Mouse (Mus musculus): ENCODE results near the gene Trim2. TPM values are rescaled to one million over a fixed set of nuclear protein-coding genes. Genes with fewer than 3 reads are reported as not detected.
A peak's percentile ranks its signal among the peaks of the same experiment; 100 is the strongest.

Gene Trim2
- polyA plus RNA-seq, 1 experiment from 2014 or later: 25.5 TPM

DNA sequence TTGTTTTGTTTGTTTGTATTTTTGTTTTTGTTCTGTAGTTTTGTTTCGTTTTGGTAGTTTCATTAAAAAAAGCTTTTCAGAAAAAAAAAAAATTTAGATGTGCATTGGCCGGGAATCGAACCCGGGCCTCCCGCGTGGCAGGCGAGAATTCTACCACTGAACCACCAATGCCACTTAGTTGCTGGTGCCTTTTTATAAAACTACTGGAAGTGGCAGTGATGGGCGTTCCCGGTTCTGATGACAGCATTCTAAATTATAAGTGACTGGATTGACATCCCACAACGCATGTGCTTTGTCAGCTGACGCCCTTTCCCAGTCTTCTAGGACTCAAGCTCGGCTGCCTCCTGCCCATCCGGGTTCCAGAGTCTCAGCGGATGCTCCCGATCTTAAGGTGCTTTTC is 77.8 kb downstream of the Trim2 start:
- H3K4me3 ChIP-seq: peak overlapping the region; percentile 51
- WGBS: 6% methylated on average over 15 of the region's 15 CpGs
- ATAC-seq (ENCODE audit: insufficient number of reproducible peaks, insufficient read depth, low FRiP score, low TSS enrichment, low read depth): no peak
- 0 out of 2 replicates have a peak, but pooled peaks cover 3% of the 10 kb centered on the region for H3K9me3 ChIP-seq
- peaks cover 12% of the 10 kb centered on the region for H3K4me1 ChIP-seq
- 0 out of 2 replicates have a peak overlapping the region, but pooled peaks have one; percentile 32 for H3K9ac ChIP-seq
- no peaks in the 10 kb centered on the region for H3K36me3 ChIP-seq
- H3K27me3 ChIP-seq: no peaks in the 10 kb centered on the region
- H3K27ac ChIP-seq: no peak overlapping the region
- peak overlapping the region; percentile 83 for H3K4me2 ChIP-seq

GRCm38 (mm10) chr3:84228203-84228870 is 78.3 kb downstream of the Trim2 start:
- Histone ChIP-seq H3K4me3 (peak overlapping the region; percentile 51), H3K4me2 (peak overlapping the region; percentile 83), H3K36me3 (no peaks in the 10 kb centered on the region), H3K4me1 (peaks cover 12% of the 10 kb centered on the region), H3K27ac (peak overlapping the region; percentile 81), H3K27me3 (no peaks in the 10 kb centered on the region), H3K9ac (peak overlapping the region; percentile 68), H3K9me3 (no peaks in the 10 kb centered on the region)
- peak; percentile 66; the same call in 1 of the 2 replicates for ATAC-seq (ENCODE audit: insufficient number of reproducible peaks, insufficient read depth, low FRiP score, low TSS enrichment, low read depth)
- under 1% methylated on average over 18 of the region's 18 CpGs for WGBS

DNA sequence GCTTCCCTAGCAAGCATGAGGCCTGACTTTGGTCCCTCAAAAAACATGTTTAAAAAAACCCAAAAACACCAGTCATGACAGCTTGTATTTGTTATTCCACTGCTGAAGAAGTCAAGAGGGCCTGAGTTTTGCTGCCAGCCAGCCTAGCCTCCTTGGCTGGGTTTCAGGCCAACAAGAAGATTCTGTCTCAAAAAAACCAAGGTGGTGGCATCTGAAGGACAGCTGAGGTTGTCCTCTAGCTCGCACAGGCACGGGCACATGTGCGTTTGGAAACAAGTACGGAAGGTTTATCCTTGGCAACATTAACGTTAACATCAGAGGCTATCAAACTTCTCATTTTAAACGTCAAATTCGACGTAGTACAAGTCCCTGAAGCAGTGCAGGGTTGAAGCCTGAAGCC is 79.0 kb downstream of the Trim2 start:
- Histone ChIP-seq H3K27me3 (no peaks in the 10 kb centered on the region), H3K36me3 (no peaks in the 10 kb centered on the region), H3K4me3 (no peak overlapping the region), H3K4me2 (0 out of 2 replicates have a peak overlapping the region, but pooled peaks have one; percentile 30), H3K9me3 (no peaks in the 10 kb centered on the region), H3K9ac (no peak overlapping the region), H3K4me1 (peaks cover 12% of the 10 kb centered on the region), H3K27ac (no peak overlapping the region)
- WGBS: 32% methylated on average over 8 of the region's 8 CpGs
- ATAC-seq (ENCODE audit: insufficient number of reproducible peaks, insufficient read depth, low FRiP score, low TSS enrichment, low read depth): no peak

DNA sequence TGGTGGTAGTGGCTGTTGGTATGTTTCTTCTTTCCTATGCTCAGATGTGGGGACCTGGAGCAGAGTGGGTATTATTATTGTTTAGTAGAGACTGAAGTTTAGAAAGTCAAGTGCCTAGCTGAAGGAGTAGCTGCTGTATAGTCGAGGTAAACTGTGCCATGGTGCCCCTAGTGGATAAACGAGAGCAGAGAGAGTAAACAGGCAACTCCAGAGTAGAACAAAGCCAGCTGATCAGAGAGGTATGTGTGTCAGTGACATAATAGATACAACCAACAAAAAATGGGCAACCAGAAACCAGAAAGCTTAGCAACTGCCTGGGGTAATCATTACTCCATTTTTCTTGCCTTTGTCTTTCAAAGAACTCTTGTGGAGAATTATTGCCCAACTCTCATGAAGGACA is 81.7 kb downstream of the Trim2 start:
- H3K27me3 ChIP-seq: no peaks in the 10 kb centered on the region
- H3K27ac ChIP-seq: no peak overlapping the region
- H3K36me3 ChIP-seq: no peaks in the 10 kb centered on the region
- H3K9ac ChIP-seq: no peak overlapping the region
- no peak overlapping the region for H3K4me3 ChIP-seq
- no peak overlapping the region for H3K4me2 ChIP-seq
- 14% methylated on average over 2 of the region's 2 CpGs for WGBS
- no peaks in the 10 kb centered on the region for H3K9me3 ChIP-seq
- H3K4me1 ChIP-seq: peaks cover 25% of the 10 kb centered on the region
- no peak for ATAC-seq (ENCODE audit: insufficient number of reproducible peaks, insufficient read depth, low FRiP score, low TSS enrichment, low read depth)

GRCm38 (mm10) chr3:84220748-84221147 is 85.9 kb downstream of the Trim2 start:
- Histone ChIP-seq H3K9ac (peak overlapping the region; percentile 73), H3K4me2 (peak overlapping the region; percentile 82), H3K4me1 (peaks cover 52% of the 10 kb centered on the region), H3K36me3 (no peaks in the 10 kb centered on the region), H3K4me3 (peak overlapping the region; percentile 52), H3K9me3 (no peaks in the 10 kb centered on the region), H3K27ac (peak overlapping the region; percentile 60), H3K27me3 (no peaks in the 10 kb centered on the region)
- ATAC-seq (ENCODE audit: insufficient number of reproducible peaks, insufficient read depth, low FRiP score, low TSS enrichment, low read depth): no peak
- 1% methylated on average over 11 of the region's 11 CpGs for WGBS

GRCm38 (mm10) chr3:84220326-84220725 is 86.4 kb downstream of the Trim2 start:
- Histone ChIP-seq H3K4me3 (peak overlapping the region; percentile 52), H3K9ac (peak overlapping the region; percentile 73), H3K27ac (peak overlapping the region; percentile 60), H3K9me3 (no peaks in the 10 kb centered on the region), H3K4me2 (peak overlapping the region; percentile 82), H3K36me3 (no peaks in the 10 kb centered on the region), H3K4me1 (peaks cover 56% of the 10 kb centered on the region), H3K27me3 (no peaks in the 10 kb centered on the region)
- no peak for ATAC-seq (ENCODE audit: insufficient number of reproducible peaks, insufficient read depth, low FRiP score, low TSS enrichment, low read depth)
- 1% methylated on average over 9 of the region's 9 CpGs for WGBS

- ATAC-seq (ENCODE audit: insufficient number of reproducible peaks, insufficient read depth, low FRiP score, low TSS enrichment, low read depth): no peak
- Histone ChIP-seq H3K27ac (no peak overlapping the region; the same call in 1 of the 2 replicates), H3K4me1 (peaks cover 61% of the 10 kb centered on the region), H3K27me3 (no peaks in the 10 kb centered on the region), H3K4me3 (peak overlapping the region; percentile 52), H3K9ac (peak overlapping the region; percentile 73), H3K4me2 (peak overlapping the region; percentile 82), H3K36me3 (no peaks in the 10 kb centered on the region), H3K9me3 (no peaks in the 10 kb centered on the region)
- 2% methylated on average over 9 of the region's 9 CpGs for WGBS
These were observed 86.9 kb downstream of the Trim2 start for GRCm38 (mm10) chr3:84219720-84220273.

- no peak overlapping the region for H3K9ac ChIP-seq
- H3K4me1 ChIP-seq: peaks cover 67% of the 10 kb centered on the region
- 21% methylated on average over 2 of the region's 2 CpGs for WGBS
- ATAC-seq (ENCODE audit: insufficient number of reproducible peaks, insufficient read depth, low FRiP score, low TSS enrichment, low read depth): no peak
- no peaks in the 10 kb centered on the region for H3K36me3 ChIP-seq
- no peak overlapping the region; the same call in 1 of the 2 replicates for H3K27ac ChIP-seq
- H3K9me3 ChIP-seq: no peaks in the 10 kb centered on the region
- H3K4me3 ChIP-seq: no peak overlapping the region
- H3K4me2 ChIP-seq: peak overlapping the region; percentile 82
- H3K27me3 ChIP-seq: no peaks in the 10 kb centered on the region
These were observed 87.4 kb downstream of the Trim2 start for GRCm38 (mm10) chr3:84219166-84219710.

- Histone ChIP-seq H3K4me2 (peak overlapping the region; percentile 82), H3K4me3 (0 out of 2 replicates have a peak overlapping the region, but pooled peaks have one; percentile 10), H3K9ac (0 out of 2 replicates have a peak overlapping the region, but pooled peaks have one; percentile 52), H3K27ac (peak overlapping the region; percentile 72), H3K9me3 (no peaks in the 10 kb centered on the region), H3K27me3 (no peaks in the 10 kb centered on the region), H3K36me3 (no peaks in the 10 kb centered on the region), H3K4me1 (peaks cover 68% of the 10 kb centered on the region)
- WGBS: 31% methylated on average over 2 of the region's 2 CpGs
- ATAC-seq (ENCODE audit: insufficient number of reproducible peaks, insufficient read depth, low FRiP score, low TSS enrichment, low read depth): no peak
These were observed 88.2 kb downstream of the Trim2 start for GRCm38 (mm10) chr3:84218498-84218897.

DNA sequence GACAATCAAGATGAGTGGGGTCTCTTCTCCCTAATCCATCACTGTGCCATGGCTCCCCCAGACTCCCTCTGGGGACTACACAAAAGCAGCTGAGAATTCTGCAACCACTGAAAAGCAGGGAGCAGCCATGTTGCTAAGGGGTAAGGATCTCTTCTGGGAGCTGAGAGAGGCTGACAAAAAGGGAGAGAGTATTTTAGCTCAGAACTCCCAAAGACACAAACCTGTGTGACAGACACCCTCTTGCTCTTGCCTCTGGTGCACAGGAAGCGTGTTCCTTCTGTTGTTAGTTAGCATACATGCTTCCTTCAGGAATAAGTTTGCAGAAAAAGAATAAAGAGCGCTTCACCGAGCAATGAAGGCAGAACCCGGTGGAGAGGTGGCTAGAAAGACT is 88.7 kb downstream of the Trim2 start:
- WGBS: 32% methylated on average over 4 of the region's 4 CpGs
- peaks cover 68% of the 10 kb centered on the region for H3K4me1 ChIP-seq

GRCm38 (mm10) chr3:84217118-84217960 is 89.3 kb downstream of the Trim2 start:
- ATAC-seq (ENCODE audit: insufficient number of reproducible peaks, insufficient read depth, low FRiP score, low TSS enrichment, low read depth): no peak
- WGBS: 62% methylated on average over 12 of the region's 12 CpGs
- Histone ChIP-seq H3K27me3 (no peaks in the 10 kb centered on the region), H3K9ac (peak overlapping the region; percentile 52), H3K4me3 (no peak overlapping the region), H3K9me3 (no peaks in the 10 kb centered on the region), H3K27ac (peak overlapping the region; percentile 72), H3K36me3 (no peaks in the 10 kb centered on the region), H3K4me2 (peak overlapping the region; percentile 35), H3K4me1 (peaks cover 68% of the 10 kb centered on the region)

More for the DNA sequence above, 88.7 kb downstream of the Trim2 start:
- no peaks in the 10 kb centered on the region for H3K9me3 ChIP-seq
- no peak for ATAC-seq (ENCODE audit: insufficient number of reproducible peaks, insufficient read depth, low FRiP score, low TSS enrichment, low read depth)
- peak overlapping the region; percentile 35 for H3K4me2 ChIP-seq
- H3K27me3 ChIP-seq: no peaks in the 10 kb centered on the region
- peak overlapping the region; percentile 72 for H3K27ac ChIP-seq
- H3K9ac ChIP-seq: peak overlapping the region; percentile 52
- H3K4me3 ChIP-seq: 0 out of 2 replicates have a peak overlapping the region, but pooled peaks have one; percentile 10
- H3K36me3 ChIP-seq: no peaks in the 10 kb centered on the region

All from embryonic facial prominence, embryonic 13.5 days (tissue).